Mouse (Mus musculus): ENCODE data around the gene Slc26a10.
"Not testable (repeated sequence)": the region's sequence is repeated elsewhere in the genome, so short reads cannot be mapped to it uniquely, and the experiment has no call there.

The Slc26a10 gene

DNA sequence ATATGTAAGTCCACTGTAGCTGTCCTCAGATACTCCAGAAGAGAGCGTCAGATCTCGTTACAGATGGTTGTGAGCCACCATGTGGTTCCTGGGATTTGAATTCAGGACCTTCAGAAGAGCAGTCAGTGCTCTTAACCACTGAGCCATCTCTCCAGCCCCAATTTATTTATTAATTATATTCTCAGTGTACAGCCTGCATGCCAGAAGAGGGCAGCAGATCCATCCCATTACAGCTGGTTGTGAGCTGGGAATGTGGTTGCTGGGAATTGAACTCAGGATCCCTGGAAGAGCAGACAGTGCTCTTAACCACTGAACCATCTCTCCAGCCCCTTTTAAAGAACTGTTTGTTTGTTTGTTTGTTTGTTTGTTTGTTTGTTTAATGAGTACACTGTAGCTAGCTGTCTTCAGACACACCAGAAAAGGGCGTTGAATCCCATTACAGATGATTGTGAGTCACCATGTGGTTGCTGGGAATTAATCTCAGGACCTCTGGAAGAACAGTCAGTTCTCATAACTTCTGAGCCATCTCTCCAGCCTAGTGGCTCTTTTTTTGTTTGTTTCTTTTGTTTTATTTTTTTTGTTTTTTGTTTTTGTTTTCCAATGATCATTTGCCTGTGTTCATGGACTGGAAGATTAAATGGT is 45.9 kb downstream of the Slc26a10 start:
- not testable (repeated sequence) for DNase-seq (ENCODE audit: low spot score in 2 of 2)

DNA sequence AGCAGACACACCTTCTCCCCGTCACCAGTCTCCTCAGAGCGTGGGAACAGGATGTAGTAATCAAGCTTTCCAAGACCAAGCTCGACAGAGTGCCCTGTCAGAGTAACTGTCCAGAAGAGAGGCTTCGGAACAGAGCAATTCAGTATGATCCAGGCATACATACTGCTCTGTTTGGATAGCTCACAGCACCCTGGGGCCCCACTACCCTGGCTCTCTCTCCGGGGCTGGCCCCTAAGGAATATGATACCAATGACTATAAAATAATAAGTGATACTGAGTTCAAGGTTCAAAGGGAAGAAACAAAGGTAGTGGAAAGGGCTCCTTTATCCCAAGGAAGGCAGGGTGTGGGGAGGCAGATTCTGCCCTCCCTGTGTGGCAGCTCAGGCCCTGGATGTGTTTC is 48.0 kb downstream of the Slc26a10 start:
- DNase-seq (ENCODE audit: low spot score in 2 of 2): no peak

DNA sequence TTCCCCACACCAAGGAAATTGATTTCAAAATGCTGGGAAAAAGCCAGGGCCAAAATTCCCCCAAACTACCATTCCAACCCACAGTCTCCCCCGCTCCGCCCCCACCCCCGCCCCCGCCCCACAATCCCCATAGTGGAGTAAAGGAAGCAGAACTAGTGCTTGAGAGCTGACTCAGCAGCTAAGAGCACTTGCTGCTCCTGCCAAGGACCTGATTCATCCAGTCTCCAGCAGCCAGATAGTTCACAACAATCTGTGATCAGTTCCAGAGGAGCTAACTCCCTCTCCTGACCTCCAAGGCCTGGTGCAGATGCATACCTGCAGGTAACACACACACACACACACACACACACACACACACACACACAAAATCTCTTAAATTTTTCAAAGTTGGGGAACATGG is 51.0 kb downstream of the Slc26a10 start:
- DNase-seq (ENCODE audit: low spot score in 2 of 2): no peak

DNA sequence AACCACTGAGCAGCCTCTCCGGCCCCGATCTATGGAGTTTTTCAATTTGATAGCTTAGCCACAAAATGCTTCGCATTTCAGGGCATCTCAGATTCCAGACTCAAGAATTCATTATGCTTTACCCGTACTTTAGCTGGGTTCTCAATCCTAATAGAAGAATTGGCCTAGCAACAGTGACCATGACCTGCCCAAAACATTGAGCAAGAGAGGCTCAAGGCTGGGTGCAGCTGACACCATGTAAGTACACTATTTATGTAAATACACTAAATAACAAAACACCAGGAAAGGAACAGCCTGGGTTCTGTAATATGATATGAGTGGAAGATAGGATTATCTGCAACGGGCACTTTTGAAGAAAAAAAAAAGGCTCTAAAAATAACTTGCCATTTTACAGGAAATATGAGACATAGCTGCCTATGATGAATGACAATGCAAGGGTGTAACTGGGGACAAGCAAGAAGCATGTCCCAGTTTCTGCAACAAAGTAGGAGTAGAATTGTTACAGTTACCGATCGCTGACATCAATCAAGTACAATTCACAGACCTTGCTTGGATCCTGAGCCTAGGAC is 52.6 kb downstream of the Slc26a10 start:
- DNase-seq (ENCODE audit: low spot score in 2 of 2): no peak

DNA sequence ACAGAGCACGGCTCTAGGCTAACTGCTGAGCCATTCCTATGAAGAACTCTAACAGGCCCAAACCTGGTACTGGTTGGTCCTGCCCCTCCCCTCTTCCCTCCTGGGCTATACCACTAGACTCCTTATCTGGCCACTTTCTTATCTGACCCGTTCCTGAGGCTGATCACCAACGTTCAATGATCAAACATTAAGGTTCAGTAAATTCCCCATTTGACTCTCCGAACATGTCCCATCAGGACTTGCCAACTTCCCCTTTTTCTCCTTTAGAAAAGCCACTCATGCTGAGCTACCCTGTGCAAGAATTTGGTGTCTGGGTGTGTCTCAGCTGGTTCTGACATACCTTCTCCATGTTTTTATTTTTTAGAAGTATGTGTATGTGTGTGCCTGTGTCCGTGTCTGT is 53.9 kb downstream of the Slc26a10 start:
- DNase-seq (ENCODE audit: low spot score in 2 of 2): no peak

DNA sequence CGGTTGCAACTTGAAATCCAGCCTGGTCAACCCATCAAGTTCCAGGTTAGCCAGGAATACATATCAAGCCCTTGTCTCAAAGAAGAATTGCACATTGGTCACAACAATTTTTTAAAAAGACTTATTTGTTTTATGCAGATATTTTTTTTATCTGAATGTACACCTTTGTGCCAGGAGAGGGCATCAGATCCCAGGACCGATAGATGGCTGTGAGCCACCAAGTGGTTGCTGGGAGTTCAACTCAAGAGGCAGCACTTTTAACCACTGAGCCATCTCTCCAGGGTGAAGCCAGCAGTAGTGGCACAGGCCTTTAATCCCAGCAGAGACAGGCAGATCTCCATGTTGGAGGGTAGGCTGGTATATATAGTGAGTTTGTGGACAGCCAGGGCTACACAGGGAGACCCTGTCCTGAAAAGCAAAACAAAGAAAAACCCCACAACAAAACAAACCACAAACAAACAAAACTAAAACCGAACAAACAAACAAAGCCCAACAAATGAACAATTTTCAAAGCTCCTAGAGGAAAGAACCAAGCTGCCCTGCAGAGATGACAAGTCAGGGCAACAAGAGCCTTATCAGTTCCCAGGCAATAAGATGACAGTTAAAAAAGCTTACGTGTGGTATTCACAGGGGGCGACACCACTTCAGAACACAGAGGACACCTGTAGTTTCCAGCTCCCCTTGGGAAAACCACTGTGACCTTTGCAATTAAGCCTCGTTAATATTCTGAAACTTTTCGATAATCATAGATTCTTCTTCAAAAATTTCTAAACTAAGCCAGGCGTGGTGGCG is 55.0 kb downstream of the Slc26a10 start:
- peak in 1 of 2 experiments; percentile 26 for DNase-seq (ENCODE audit: low spot score in 2 of 2)

DNA sequence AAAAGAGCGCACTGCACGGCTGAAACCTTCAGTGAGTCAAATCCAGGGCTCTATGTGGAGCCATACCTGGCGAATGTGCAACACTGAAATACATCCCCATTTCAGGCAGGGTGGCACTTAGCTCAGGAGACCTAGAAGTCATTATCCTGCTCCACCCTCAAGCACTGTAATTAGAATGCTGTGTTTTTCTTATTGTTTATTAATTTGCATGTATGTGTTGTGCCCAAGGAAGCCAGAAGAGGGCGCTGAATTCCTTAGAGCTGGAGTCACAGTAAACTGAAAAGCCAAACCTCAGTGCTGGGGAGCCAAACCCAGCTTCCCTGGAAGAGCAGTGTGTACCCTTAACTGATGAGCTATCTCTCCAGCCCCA is 57.0 kb downstream of the Slc26a10 start:
- DNase-seq (ENCODE audit: low spot score in 2 of 2): peak; percentile 50 to 90

DNA sequence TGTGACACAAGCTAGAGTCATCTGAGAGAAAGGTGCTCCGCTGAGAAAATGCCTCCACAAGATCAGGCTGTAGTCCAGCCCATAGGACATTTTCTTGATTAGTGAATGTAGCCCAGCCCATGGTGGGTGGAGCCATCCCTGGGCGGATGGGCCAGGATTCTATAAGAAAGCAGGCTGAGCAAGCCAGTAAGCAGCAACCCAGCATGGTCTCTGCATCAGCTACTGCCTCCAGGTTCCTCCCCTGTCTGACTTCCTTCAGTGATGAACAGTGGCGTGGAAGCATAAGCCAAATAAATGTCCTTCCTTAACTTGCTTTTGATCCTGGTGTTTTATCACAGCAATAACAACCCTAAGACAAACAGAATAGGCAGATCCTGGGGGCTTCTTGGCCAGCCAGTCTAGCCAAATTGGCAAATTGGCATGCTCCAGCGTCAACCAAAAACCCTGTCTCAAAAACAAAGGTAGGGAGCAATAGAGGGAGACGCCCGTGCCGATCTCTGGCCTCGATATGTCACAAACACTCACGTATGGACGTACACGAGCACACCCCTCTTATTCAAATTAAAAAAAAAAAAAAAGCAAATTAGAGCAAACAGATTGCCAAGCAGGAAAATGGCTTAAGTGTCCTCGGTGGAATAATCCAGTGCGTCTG is 57.5 kb downstream of the Slc26a10 start:
- peak in 1 of 2 experiments; percentile 69 for DNase-seq (ENCODE audit: low spot score in 2 of 2)

DNA sequence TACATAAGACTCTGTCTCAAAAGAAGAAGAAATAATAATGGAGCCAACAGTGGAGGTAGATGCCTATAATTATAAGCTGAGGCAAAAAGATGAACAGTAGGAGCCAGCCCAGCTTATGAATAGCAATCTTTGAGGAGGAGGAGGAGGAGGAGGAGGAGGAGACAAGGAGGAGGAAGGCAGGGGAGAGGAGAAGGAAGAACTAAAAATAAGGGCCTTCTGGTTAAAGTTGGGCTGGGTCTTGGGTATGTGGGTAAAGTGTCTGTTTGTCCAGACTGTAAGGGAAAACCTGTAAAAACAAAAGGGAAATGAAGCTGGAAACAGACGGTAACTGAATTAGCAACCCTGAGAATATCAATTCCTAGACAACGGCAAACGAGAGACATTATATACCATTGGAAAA is 58.4 kb downstream of the Slc26a10 start:
- DNase-seq (ENCODE audit: low spot score in 2 of 2): no peak

Data from left cerebral cortex, adult 9 months (tissue).